Mouse (Mus musculus) erythroblast, embryonic 14.5 days (primary cell): Measurements from ENCODE around the gene Bach2.

Experiments
- GATA1 ChIP-seq: IDR thresholded peaks from 2 replicates; pipeline ENCODE4 v1.6.1; 2012; ENCODE audit warnings: low read length, inconsistent platforms, mixed read lengths
- TAL1 ChIP-seq: IDR thresholded peaks from 3 replicates; pipeline ENCODE4 v1.6.1; 2012; ENCODE audit warnings: low read length, inconsistent platforms, mixed read lengths

DNA sequence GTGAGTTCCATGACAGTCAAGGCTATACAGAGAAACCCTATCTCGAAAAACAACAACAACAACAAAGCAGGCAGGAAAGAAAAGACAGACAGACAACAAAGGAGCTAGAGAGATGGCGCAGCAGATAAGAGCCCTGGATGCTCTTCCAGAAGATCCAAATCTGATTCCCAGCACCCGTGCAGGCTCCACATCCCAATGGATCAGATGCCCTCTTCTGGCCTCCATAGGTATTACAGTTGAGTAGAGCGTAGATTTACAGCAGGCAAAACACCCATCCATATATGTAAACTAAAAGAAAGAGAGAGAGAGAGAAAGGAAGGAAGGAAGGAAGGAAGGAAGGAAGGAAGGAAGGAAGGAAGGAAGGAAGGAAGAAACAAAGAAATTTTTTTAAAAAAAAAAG, 312.7 kb downstream of the Bach2 start:
- TF ChIP-seq GATA1: no peak
- no peak for TF ChIP-seq TAL1
